Mouse (Mus musculus) thymus, adult 2 months (tissue): ENCODE results near the gene BC049352. TPM values are rescaled to one million over a fixed set of nuclear protein-coding genes. Genes with fewer than 3 reads are reported as not detected.

Experiments
- DNase-seq: peaks from one replicate; pipeline ENCODE4 v3.0.0; 2021
- H3K27ac ChIP-seq: fragments of 200-500 bp; 2 replicates; pipeline ENCODE4 v1.5.1; 2012; ENCODE audit warnings: low read length, control low read depth; ENCODE audit not compliant: control insufficient read depth, insufficient read depth
- H3K27me3 ChIP-seq: fragments of 200-500 bp; 2 replicates; pipeline ENCODE4 v1.6.1; 2012; ENCODE audit warnings: mild to moderate bottlenecking, low read length, moderate library complexity, mixed read lengths; ENCODE audit not compliant: control insufficient read depth, insufficient read depth
- H3K36me3 ChIP-seq: fragments of 200-500 bp; 2 replicates; pipeline ENCODE4 v1.6.1; 2012; ENCODE audit warnings: mild to moderate bottlenecking, low read length, moderate library complexity; ENCODE audit not compliant: control insufficient read depth, insufficient read depth
- H3K4me1 ChIP-seq: fragments of 200-500 bp; replicated peaks from 2 replicates; pipeline ENCODE4 v1.6.1; 2012; ENCODE audit warnings: low read length; ENCODE audit not compliant: control insufficient read depth, insufficient read depth
- H3K4me3 ChIP-seq: fragments of 200-500 bp; 2 replicates; pipeline ENCODE4 v1.5.1; 2012; ENCODE audit warnings: mild to moderate bottlenecking, low read length, control low read depth, moderate library complexity; ENCODE audit not compliant: control insufficient read depth, insufficient read depth
- CTCF ChIP-seq: fragments of 200-500 bp; IDR thresholded peaks from 2 replicates; pipeline ENCODE4 v1.5.1; 2012; ENCODE audit warnings: mild to moderate bottlenecking, control low read depth, low read length, moderate library complexity, borderline replicate concordance; ENCODE audit not compliant: control insufficient read depth, poor library complexity, insufficient read depth; ENCODE audit errors: extremely low read depth
- POLR2A ChIP-seq: fragments of 200-500 bp; IDR thresholded peaks from 2 replicates; pipeline ENCODE4 v1.6.1; 2012; ENCODE audit warnings: mild to moderate bottlenecking, low read length, control low read depth, moderate library complexity; ENCODE audit not compliant: control insufficient read depth, poor library complexity, insufficient read depth; ENCODE audit errors: extremely low read depth
- WGBS: fragments of 180-500 bp; shearing (Covaris S2); methylation state at CpG from one replicate; pipeline ENCODE4 v1.1.7; 2018; 5-methylcytosine and 5-hydroxymethylcytosine counted together
- polyA plus RNA-seq: library from polyadenylated mRNA; depleted of rRNA; stranded (reverse); fragments of >200 nt; gene quantifications from 2 replicates; pipeline ENCODE4 v1.2.3, GENCODE M21; 2012; rRNA removed

The BC049352 gene
- polyA plus RNA-seq: 1.7 and 4.5 TPM in 2 replicates

GRCm38 (mm10) chr9:45181770-45182169, at the start of gene BC049352:
TSS of gene BC049352 (plus strand) at chr9:45182007.
- Histone ChIP-seq H3K4me3 (no peak within 1 kb of the TSS), H3K27ac (peak within 1 kb of the TSS; percentile 83), H3K27me3 (no peaks in the 10 kb centered on the region), H3K36me3 (no peaks in the 10 kb centered on the region), H3K4me1 (peaks cover 68% of the 10 kb centered on the region)
- TF ChIP-seq POLR2A (no peak), CTCF (no peak)
- WGBS: 11% methylated on average over 2 of the region's 2 CpGs
- no peak for DNase-seq

- peak; percentile 80 for DNase-seq
- Histone ChIP-seq H3K27me3 (no peaks in the 10 kb centered on the region), H3K36me3 (no peaks in the 10 kb centered on the region), H3K4me1 (peaks cover 22% of the 10 kb centered on the region), H3K4me3 (no peak overlapping the region), H3K27ac (no peak overlapping the region)
- TF ChIP-seq POLR2A (no peak), CTCF (peak; percentile 79)
- 32% methylated on average over 5 of the region's 5 CpGs for whole genome bisulfite sequencing
Measured at GRCm38 (mm10) chr9:45133484-45134310, 48.1 kb upstream of the BC049352 start.

- Histone ChIP-seq H3K4me3 (no peak overlapping the region), H3K27ac (no peak overlapping the region), H3K27me3 (no peaks in the 10 kb centered on the region), H3K36me3 (no peaks in the 10 kb centered on the region), H3K4me1 (peaks cover 25% of the 10 kb centered on the region)
- 77% methylated on average over 7 of the region's 7 CpGs for WGBS
- DNase-seq: no peak
- no peak for TF ChIP-seq POLR2A
- TF ChIP-seq CTCF: no peak
Measured at GRCm38 (mm10) chr9:45136442-45137169, 45.2 kb upstream of the BC049352 start.

- H3K27ac ChIP-seq: peak within 1 kb of the TSS; percentile 9; the same call in 1 of the 2 replicates
Measured at GRCm38 (mm10) chr9:45138191-45139032, 43.4 kb upstream of the BC049352 start, which contains the start of gene Scn4b. TSS of gene Scn4b (plus strand) at chr9:45138395.

GRCm38 (mm10) chr9:45139082-45139481, 42.7 kb upstream of the BC049352 start:
- H3K4me3 ChIP-seq: peak overlapping the region; percentile 59
- peak overlapping the region; percentile 9; the same call in 1 of the 2 replicates for H3K27ac ChIP-seq
- no peak for DNase-seq
- whole genome bisulfite sequencing: 33% methylated on average over 7 of the region's 7 CpGs
- H3K36me3 ChIP-seq: no peaks in the 10 kb centered on the region
- peaks cover 31% of the 10 kb centered on the region for H3K4me1 ChIP-seq
- TF ChIP-seq POLR2A (no peak), CTCF (no peak)
- H3K27me3 ChIP-seq: no peaks in the 10 kb centered on the region

More at GRCm38 (mm10) chr9:45138191-45139032, 43.4 kb upstream of the BC049352 start, which contains the start of gene Scn4b:
- WGBS: under 1% methylated on average over 75 of the region's 76 CpGs
- Histone ChIP-seq H3K4me3 (peak within 1 kb of the TSS; percentile 59), H3K36me3 (no peaks in the 10 kb centered on the region), H3K4me1 (peaks cover 31% of the 10 kb centered on the region), H3K27me3 (no peaks in the 10 kb centered on the region)
- peak; percentile 60 for DNase-seq
- TF ChIP-seq POLR2A (no peak), CTCF (no peak)
